Mouse (Mus musculus) effector memory CD4-positive, alpha-beta T cell, adult 5 months (primary cell): ENCODE data around the gene Ankrd10. TPM values are rescaled to one million over a fixed set of nuclear protein-coding genes. Genes with fewer than 3 reads are reported as not detected.

Source experiments
- polyA plus RNA-seq: library from polyadenylated mRNA; unstranded; fragments of 100-300 nt; shearing (Covaris generic); gene quantifications from one replicate; pipeline ENCODE4 v1.2.1, GENCODE M21; 2017

The Ankrd10 gene
- polyA plus RNA-seq, result 85.8 TPM

GRCm38 (mm10) chr8:11635611-11636081, at the start of gene Ankrd10:
TSS of gene Ankrd10 (minus strand) at chr8:11635757.

Other genes with a start within 250 kb of the Ankrd10 start
- gene Rab20, start 157.0 kb downstream of the Ankrd10 start, polyA plus RNA-seq, result 16.6 TPM
- 30.2 TPM for gene Naxd, start 138.3 kb downstream of the Ankrd10 start, polyA plus RNA-seq
- 31.7 TPM for gene Cars2, start 85.0 kb downstream of the Ankrd10 start, polyA plus RNA-seq
- 66.9 TPM for gene Ing1, start 80.2 kb downstream of the Ankrd10 start, polyA plus RNA-seq
- gene 1700016D06Rik, start 65.3 kb upstream of the Ankrd10 start, polyA plus RNA-seq, result not detected
- gene Arhgef7, start 92.0 kb upstream of the Ankrd10 start, polyA plus RNA-seq, result 17.0 TPM
- not detected for gene Tex29, start 204.7 kb upstream of the Ankrd10 start, polyA plus RNA-seq